Mouse (Mus musculus) common myeloid progenitor, adult 5-6 weeks (primary cell): Measurements from ENCODE around the gene Prep. TPM values are rescaled to one million over a fixed set of nuclear protein-coding genes. Genes with fewer than 3 reads are reported as not detected.
"Not testable (repeated sequence)": the region's sequence is repeated elsewhere in the genome, so short reads cannot be mapped to it uniquely, and the experiment has no call there.

Experiments
- ATAC-seq: replicated peaks from 2 replicates; pipeline ENCODE4 v1.8.0; 2016; ENCODE audit warnings: low read depth, mild to moderate bottlenecking, moderate TSS enrichment, inconsistent platforms; ENCODE audit not compliant: poor library complexity, severe bottlenecking
- total RNA-seq: library from RNA; stranded (forward); fragments of 200-1000, 187-1606 nt; gene quantifications from 2 replicates; pipeline ENCODE4 v1.2.3, GENCODE M21; 2017

The Prep gene
- total RNA-seq, 1 experiment from 2014 or later: 14.4 TPM

GRCm38 (mm10) chr10:45074543-45074942, 7.5 kb downstream of the Prep start:
- no peak for ATAC-seq

- ATAC-seq: no peak
Observed at GRCm38 (mm10) chr10:45075491-45076051, 8.6 kb downstream of the Prep start.

DNA sequence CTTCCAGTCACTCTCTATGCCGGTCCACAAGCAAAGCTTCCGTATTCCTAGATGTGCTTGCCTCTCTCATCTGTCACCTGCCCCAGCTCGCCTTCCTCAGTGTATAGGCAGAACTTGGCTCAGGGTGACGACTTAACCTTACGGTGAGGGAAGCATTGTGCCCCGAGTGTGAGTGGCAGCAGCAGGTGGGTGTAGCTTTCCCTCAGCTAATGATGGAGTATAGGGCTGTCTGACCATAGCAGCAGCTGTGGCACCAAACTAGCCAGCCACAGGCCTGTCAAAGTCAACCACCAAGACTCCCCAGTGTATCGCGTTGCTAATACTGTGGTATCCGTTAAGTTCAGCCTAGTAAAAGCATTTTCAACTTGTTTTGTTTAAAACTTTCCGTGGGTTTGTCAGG, 9.6 kb downstream of the Prep start:
- ATAC-seq: no peak

- no peak for ATAC-seq
Observed at GRCm38 (mm10) chr10:45077353-45077752, 10.3 kb downstream of the Prep start.

DNA sequence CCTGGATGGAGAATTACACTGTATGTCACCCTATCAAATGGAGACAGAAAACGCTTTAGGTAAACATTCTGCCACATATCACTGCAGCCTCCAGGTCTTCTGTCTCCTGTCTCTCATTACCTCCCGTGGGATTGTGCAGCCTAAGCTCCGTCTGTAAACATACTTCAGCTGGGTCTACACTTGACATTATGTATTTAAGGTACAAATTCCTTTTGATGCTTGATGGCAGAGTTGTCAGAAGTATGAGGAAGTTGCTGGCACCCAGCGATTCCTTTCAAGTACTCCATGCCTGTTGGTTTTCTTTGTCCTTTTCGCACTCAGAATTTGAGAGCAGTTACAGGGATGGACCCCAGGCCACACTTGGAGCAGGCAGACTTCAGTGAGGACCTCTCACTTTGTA, 12.8 kb downstream of the Prep start:
- no peak for ATAC-seq

DNA sequence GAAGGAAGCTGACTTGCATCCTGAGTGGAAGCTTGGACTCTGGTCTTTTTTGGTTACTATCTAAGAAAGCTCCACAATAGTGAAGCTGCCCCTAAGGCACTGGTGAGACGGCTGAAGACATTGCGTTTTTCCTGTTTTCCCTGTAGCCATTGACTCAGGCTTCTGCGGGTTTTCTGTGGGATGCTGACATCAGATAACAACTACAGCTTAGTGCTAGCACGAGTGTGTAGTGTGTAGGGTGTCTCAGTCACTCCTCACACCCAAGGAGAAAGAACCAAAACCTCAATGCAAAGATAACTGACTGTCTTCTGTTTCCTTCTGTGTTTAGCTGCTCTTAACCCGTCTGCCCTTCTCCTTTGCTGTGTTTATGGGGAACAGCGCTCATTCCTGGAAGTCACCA, 13.5 kb downstream of the Prep start:
- peak; percentile 54 for ATAC-seq

GRCm38 (mm10) chr10:45082730-45083129, 15.7 kb downstream of the Prep start:
- peak; percentile 33; the same call in 1 of the 2 replicates for ATAC-seq

DNA sequence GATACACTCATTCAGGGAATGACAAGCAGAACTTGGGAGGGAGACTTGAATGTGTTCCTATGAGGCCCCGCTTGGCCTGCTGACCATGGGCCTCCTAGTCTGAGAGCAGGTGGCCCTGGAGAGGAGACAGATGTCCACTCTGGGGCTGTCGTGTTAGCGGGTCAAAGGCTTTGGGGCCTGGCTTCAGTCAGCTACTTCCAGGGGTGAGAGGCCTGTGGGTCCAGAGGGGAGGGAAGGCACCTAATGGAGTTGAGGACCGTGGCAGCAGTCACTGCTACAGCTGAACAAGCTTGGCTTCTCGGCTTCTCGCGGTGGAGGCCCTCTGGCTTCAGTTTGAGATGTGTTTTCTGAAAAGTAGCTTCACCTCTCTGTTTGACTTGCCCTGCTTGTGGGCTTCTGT, 17.0 kb downstream of the Prep start:
- ATAC-seq: not testable (repeated sequence)

- no peak for ATAC-seq
Observed at GRCm38 (mm10) chr10:45084471-45084870, 17.5 kb downstream of the Prep start.

DNA sequence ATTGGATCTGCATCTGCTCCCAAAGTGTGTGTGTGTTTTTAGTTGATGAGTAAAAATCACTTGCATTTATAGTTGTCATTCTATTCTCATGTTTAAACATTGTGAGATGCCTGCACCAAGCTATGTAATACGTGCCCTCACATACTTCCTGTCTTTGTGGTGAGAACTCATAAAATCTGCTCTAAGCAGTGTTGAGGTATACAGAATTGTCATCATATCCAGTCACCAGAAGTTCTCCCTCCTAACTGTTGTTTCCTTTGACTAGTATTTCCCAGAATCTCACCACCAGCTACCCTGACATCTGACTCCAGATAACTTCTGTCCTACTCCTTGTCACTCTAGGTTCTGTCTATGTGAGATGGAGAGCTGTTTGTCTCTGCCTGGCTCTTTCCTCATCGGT, 18.3 kb downstream of the Prep start:
- ATAC-seq: no peak

GRCm38 (mm10) chr10:45086637-45087036, 19.6 kb downstream of the Prep start:
- ATAC-seq: no peak

DNA sequence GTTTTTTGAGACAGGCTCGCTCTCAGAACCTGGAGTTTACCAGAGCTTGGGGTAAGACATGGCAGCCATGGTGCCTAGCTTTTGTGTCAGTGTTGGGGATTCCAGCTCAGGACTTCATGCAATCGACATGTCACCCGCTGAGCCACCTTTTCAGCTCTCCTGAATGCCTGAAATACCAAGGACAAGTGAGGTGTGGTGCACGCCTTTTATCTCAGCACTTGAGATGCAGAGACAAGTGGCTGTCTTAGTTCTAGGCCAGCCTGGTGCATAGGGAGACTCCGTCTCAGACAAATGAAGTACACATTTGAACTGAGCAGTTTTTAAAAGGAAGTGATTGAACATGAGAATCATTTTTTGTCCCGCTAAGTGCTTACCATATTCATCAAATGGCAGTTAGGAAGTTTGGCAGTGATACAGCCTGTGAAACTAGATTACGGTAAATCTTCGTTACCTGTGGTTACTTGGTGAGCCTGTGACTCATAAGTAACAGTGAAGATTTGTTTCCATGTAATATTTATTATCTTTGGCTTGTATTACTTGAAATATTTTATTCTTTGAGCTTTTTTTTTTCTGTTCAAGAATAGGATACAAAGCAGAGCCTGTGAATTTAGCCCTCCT, 24.6 kb downstream of the Prep start:
- ATAC-seq: no peak

DNA sequence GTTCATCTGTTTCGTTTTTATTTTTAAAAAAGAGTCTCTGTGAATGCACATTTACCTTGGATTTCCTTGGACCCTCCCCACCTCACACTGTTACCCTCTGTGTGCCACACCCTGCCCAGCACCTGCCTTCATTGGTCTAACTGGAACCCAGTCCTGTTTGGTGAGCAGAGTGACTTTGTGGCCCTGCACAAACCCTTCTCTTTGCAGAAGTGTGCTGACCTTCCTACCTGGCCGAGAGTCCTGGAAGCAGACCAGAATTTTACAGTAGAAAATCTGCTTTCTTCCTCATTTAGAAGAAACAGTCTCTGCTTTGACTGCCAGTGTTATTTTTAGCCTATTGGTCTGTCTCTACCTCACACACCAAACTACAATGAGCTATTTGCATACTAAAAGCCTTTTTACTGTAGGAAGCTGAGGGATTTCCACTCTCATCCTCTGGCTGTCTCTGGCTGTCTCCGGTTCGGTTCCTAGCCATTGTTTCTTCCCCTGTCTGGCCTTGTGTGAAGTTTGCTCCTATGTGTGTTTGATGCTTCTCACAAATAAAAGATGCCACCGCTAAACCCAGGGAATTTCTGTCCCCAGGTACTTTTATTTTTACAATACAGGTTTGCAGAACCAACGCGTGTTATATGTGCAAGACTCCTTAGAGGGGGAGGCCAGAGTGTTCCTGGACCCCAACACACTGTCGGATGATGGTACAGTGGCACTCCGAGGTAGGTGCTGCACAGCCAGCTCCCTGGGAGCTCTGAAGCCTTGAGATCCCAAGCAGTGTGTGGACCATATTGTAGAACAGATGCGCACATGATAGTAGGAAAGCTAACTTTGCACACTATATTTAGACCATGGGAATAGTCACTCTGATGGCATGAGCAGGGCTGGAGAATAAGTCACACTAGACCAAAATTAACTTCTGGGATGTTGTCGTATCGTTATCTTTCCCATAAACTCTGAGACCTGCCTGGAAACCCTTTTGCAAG, 25.4 kb downstream of the Prep start:
- ATAC-seq: no peak

GRCm38 (mm10) chr10:45098751-45099150, 31.7 kb downstream of the Prep start:
- no peak for ATAC-seq

DNA sequence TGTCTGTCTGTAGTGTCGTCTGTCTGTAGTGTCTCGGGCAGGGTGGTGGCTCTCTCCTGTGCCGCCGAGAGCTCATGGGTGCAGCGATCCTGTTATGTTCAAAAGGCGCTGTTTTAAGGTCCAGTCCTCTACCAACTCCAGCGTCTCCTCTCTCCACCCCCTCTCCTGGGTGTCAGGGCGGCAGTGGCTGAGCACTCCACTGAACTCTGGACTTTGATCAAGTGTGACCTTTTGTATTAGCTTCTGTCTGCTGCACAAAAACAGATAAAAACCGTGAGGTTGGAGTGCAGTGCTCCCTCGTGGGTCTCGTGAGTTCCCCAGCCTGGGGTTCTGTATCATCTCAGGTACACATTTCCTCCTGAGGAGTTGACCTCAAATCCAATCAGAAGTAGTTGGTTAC, 33.5 kb downstream of the Prep start:
- ATAC-seq: no peak

GRCm38 (mm10) chr10:45103184-45103583, 36.2 kb downstream of the Prep start:
- ATAC-seq: no peak

DNA sequence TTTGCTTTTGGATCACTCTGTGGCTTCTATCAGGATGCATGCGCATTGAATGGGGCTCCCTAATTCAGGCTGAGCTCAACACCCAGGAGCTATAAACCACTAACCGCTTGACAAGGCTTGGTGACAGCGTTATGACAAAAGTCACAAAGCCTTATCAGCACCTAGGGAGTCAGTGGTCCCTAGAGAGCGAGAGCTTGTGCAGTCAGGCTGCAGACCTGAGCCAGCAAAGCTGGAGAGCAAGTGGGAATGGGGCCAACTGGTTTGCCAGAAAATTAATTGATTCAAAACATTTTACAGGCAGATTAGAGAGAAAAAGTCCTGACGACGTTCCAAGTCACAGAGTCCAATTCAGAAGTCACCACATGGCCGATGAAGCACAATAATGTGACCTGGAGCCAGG, 37.1 kb downstream of the Prep start:
- ATAC-seq: no peak

DNA sequence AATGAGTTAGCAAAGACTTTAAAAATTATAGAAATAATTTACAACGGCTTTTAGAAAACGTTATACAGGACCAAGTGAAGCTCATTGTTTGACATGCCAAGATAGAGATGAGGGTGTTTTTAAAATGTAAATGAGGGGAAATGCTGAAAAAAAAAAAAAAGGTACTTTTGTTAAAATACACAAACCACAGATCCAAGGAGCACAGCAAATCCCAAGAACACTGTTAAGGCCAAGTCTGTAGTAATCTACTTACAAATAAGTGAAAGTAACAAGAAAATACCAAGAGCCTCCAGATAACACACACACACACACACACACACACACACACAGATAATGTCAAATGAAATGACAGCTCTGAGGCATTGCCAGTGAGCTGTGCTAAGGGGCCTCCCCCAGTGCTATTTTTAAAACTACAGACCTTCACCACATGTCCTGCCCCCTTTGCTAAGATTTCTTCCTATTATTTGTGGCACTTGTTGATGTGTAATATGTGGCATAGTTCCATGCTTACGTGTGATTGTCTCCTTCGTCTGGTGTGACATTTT, 37.6 kb downstream of the Prep start:
- ATAC-seq: no peak

GRCm38 (mm10) chr10:45106541-45106940, 39.5 kb downstream of the Prep start:
- no peak for ATAC-seq

DNA sequence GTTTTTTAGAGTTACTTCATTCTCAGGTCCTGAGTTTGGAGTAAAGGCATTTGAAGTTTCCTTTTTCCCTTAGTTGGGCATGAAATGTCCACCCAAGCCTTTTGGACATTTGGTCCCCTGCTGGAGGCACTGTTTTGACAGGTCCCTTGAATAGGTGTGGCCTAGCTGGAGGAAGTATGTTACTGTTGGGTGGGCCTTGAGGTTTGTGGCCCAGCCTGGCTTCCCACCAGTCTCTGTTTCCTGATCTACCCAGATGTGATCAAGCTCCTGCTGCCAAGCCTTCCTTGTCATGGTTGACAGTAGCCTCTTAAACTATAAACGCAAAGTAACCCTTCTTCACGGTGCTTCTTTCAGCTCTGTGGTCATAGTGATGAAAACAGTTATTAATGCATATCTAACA, 40.3 kb downstream of the Prep start:
- ATAC-seq: peak; percentile 71

- no peak for ATAC-seq
Observed at GRCm38 (mm10) chr10:45109041-45109440, 42.0 kb downstream of the Prep start.
